Mouse (Mus musculus): ENCODE measurements at regions not wholly inside any gene's neighbourhood (a gene's known extent, or its start where the extent isn't known, plus 50 kb on each side); places are given as distances from the start of the nearest gene placed in this dataset.

- peak in 1 of 2 experiments; percentile 6 for DNase-seq (ENCODE audit: low spot score in 2 of 2)
These were observed 223.2 kb upstream of the Agtr1b start for GRCm38 (mm10) chr3:20590143-20590542.

DNA sequence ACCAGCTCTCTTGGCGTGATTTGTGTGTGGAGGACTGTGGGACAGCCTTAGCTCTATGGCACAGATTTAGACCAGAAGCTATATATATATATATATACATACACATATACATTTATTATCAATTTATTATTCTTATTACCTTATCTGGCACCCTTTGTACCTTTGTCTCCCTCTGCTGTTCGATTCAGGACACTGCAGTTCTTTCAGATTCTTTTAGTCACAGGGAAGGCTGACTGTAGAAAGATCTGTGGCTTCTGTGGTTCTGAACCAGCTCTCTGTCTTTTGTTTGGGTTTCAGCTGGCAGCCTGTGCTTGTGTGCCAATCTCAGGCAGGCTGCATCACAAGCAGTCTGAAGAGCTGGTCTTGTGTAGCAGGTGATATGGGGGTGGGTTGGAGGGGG is 184.6 kb upstream of the Agtr1b start:
- no peak for DNase-seq (ENCODE audit: low spot score in 2 of 2)

- no peak for DNase-seq (ENCODE audit: low spot score in 2 of 2)
These were observed 177.0 kb upstream of the Agtr1b start for GRCm38 (mm10) chr3:20543991-20544390.

DNA sequence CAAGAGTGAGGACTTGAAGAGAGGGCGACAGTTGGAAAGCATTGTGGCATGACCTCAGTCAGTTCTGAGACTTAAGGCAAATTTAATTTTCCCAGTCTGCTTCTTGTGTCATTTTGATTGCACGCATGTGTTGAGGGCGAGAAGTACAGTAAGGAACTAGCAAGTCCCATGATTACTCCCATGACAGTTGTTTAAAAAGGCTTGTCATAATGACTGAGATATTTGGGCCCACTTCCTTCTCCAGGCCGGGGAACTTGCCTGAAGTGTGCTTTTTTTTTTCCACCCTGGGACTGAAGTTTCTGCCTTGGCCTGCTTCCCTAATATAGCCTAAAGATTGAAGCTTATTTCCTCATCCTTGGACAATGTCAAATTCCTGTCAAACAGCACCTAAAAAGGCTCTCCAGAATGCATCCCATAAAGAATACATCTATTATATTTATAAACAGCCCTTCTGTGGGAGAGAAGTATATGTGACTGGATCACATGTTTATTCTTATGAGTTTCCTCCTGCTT is 171.6 kb upstream of the Agtr1b start:
- DNase-seq (ENCODE audit: low spot score in 2 of 2) = no peak

DNA sequence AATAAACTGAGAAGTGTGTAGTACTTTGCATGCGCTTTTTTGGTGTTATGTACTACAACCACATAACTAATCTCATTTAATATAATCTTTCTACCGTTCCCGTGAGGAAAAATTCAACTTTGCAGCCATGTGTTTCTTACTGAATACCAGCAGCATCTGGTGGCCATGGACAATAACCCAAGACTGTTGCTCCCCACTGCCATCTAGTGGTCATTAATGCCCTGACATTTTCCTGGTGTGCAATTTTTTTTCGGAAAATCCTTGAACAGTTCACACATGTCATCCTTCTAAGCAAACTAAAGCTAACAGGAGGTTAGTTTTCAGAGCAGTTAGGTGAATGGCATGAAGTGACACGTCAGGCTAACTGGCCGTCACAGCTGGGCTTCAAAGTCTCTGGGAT is 153.8 kb upstream of the Agtr1b start:
- peak in 1 of 2 experiments; percentile 7 for DNase-seq (ENCODE audit: low spot score in 2 of 2)

- DNase-seq (ENCODE audit: low spot score in 2 of 2) = peak; percentile 11 to 75
These were observed 142.2 kb upstream of the Agtr1b start for GRCm38 (mm10) chr3:20509192-20509591.

- peak in 1 of 2 experiments; percentile 5 for DNase-seq (ENCODE audit: low spot score in 2 of 2)
These were observed 138.6 kb upstream of the Agtr1b start for GRCm38 (mm10) chr3:20505546-20505945.

Data from thymus, postnatal 10 days (tissue).